Mouse (Mus musculus): ENCODE data around the gene Tmem59l.
A peak's percentile ranks its signal among the peaks of the same experiment; 100 is the strongest.
"Not testable (repeated sequence)": the region's sequence is repeated elsewhere in the genome, so short reads cannot be mapped to it uniquely, and the experiment has no call there.

Tmem59l gene

GRCm38 (mm10) chr8:70486941-70487520 is at the start of gene Tmem59l:
Gene Tmem59l, minus strand, starts transcription at chr8:70487358.
- DNase-seq (ENCODE audit: low spot score in 2 of 2) = peak in 1 of 2 experiments; percentile 65

- DNase-seq (ENCODE audit: low spot score in 2 of 2) = no peak
Observed at GRCm38 (mm10) chr8:70535701-70536100, 48.5 kb upstream of the Tmem59l start.

- DNase-seq (ENCODE audit: low spot score in 2 of 2) = no peak
Observed at GRCm38 (mm10) chr8:70535221-70535620, 48.1 kb upstream of the Tmem59l start.

GRCm38 (mm10) chr8:70534281-70534680 is 47.1 kb upstream of the Tmem59l start:
- no peak for DNase-seq (ENCODE audit: low spot score in 2 of 2)

- no peak for DNase-seq (ENCODE audit: low spot score in 2 of 2)
Observed at GRCm38 (mm10) chr8:70530314-70530713, 43.2 kb upstream of the Tmem59l start.

- no peak for DNase-seq (ENCODE audit: low spot score in 2 of 2)
Observed at GRCm38 (mm10) chr8:70529741-70530161, 42.6 kb upstream of the Tmem59l start.

- DNase-seq (ENCODE audit: low spot score in 2 of 2) = no peak
Observed at GRCm38 (mm10) chr8:70529299-70529698, 42.1 kb upstream of the Tmem59l start.

- DNase-seq (ENCODE audit: low spot score in 2 of 2) = no peak
Observed at GRCm38 (mm10) chr8:70528182-70528797, 41.1 kb upstream of the Tmem59l start.

- peak; percentile 99 to 100 for DNase-seq (ENCODE audit: low spot score in 2 of 2)
Observed at GRCm38 (mm10) chr8:70527512-70528181, 40.5 kb upstream of the Tmem59l start, which contains the start of the genes Fkbp8 and Kxd1. Gene Fkbp8, plus strand, starts transcription at chr8:70527724. Gene Kxd1, minus strand, starts transcription at chr8:70527956.

GRCm38 (mm10) chr8:70527111-70527511 is 40.0 kb upstream of the Tmem59l start:
- no peak for DNase-seq (ENCODE audit: low spot score in 2 of 2)

GRCm38 (mm10) chr8:70522592-70523403 is 35.6 kb upstream of the Tmem59l start:
- DNase-seq (ENCODE audit: low spot score in 2 of 2) = peak; percentile 96

- DNase-seq (ENCODE audit: low spot score in 2 of 2) = no peak
Observed at GRCm38 (mm10) chr8:70519606-70520005, 32.4 kb upstream of the Tmem59l start.

- no peak for DNase-seq (ENCODE audit: low spot score in 2 of 2)
Observed at GRCm38 (mm10) chr8:70519043-70519442, 31.9 kb upstream of the Tmem59l start.

GRCm38 (mm10) chr8:70517940-70518643 is 30.9 kb upstream of the Tmem59l start:
- DNase-seq (ENCODE audit: low spot score in 2 of 2) = no peak

GRCm38 (mm10) chr8:70513441-70513840 is 26.3 kb upstream of the Tmem59l start:
- DNase-seq (ENCODE audit: low spot score in 2 of 2) = peak; percentile 66 to 72

- DNase-seq (ENCODE audit: low spot score in 2 of 2) = no peak
Observed at GRCm38 (mm10) chr8:70512253-70512903, 25.2 kb upstream of the Tmem59l start.

GRCm38 (mm10) chr8:70511770-70512169 is 24.6 kb upstream of the Tmem59l start:
- DNase-seq (ENCODE audit: low spot score in 2 of 2) = no peak

GRCm38 (mm10) chr8:70511174-70511573 is 24.0 kb upstream of the Tmem59l start:
- DNase-seq (ENCODE audit: low spot score in 2 of 2) = not testable (repeated sequence)

GRCm38 (mm10) chr8:70510228-70510915 is 23.2 kb upstream of the Tmem59l start, which contains the start of gene Uba52:
Gene Uba52, minus strand, starts transcription at chr8:70510801.
- peak; percentile 98 to 99 for DNase-seq (ENCODE audit: low spot score in 2 of 2)

- no peak for DNase-seq (ENCODE audit: low spot score in 2 of 2)
Observed at GRCm38 (mm10) chr8:70509281-70509952, 22.3 kb upstream of the Tmem59l start.

All from frontal cortex, postnatal 36 days (tissue).